Mouse (Mus musculus) midbrain, embryonic 16.5 days (tissue): ENCODE results near the gene Mxd3. TPM values are rescaled to one million over a fixed set of nuclear protein-coding genes. Genes with fewer than 3 reads are reported as not detected.

Source experiments
- ATAC-seq: fragments of 200-750 bp; cut with Nextera tagmentation; 2 replicates; pipeline ENCODE4 v1.8.0; 2017; ENCODE audit warnings: moderate TSS enrichment
- H3K27ac ChIP-seq: fragments of 300-500 bp; sonication (generic); 2 replicates; pipeline ENCODE4 v1.5.1; 2014; ENCODE audit warnings: mild to moderate bottlenecking, low read length, mixed read lengths
- H3K27me3 ChIP-seq: fragments of 300-500 bp; sonication (generic); 2 replicates; pipeline ENCODE4 v1.6.1; 2014; ENCODE audit warnings: low read depth, low read length, mixed read lengths; ENCODE audit not compliant: control insufficient read depth, insufficient read depth
- H3K36me3 ChIP-seq: fragments of 300-500 bp; sonication (generic); 2 replicates; pipeline ENCODE4 v1.6.1; 2014; ENCODE audit warnings: mild to moderate bottlenecking, low read length, moderate library complexity, mixed read lengths; ENCODE audit not compliant: control insufficient read depth, insufficient read depth
- H3K4me1 ChIP-seq: fragments of 300-500 bp; sonication (generic); 2 replicates; pipeline ENCODE4 v1.6.1; 2014; ENCODE audit warnings: mild to moderate bottlenecking, low read length, mixed read lengths; ENCODE audit not compliant: control insufficient read depth, insufficient read depth
- H3K4me2 ChIP-seq: fragments of 300-500 bp; sonication (generic); 2 replicates; pipeline ENCODE4 v1.6.1; 2014; ENCODE audit warnings: mild to moderate bottlenecking, low read length, mixed read lengths
- H3K4me3 ChIP-seq: fragments of 300-500 bp; sonication (generic); 2 replicates; pipeline ENCODE4 v1.5.1; 2014; ENCODE audit warnings: low read depth, mild to moderate bottlenecking, low read length, moderate library complexity, mixed read lengths
- H3K9ac ChIP-seq: fragments of 300-500 bp; sonication (generic); 2 replicates; pipeline ENCODE4 v1.6.1; 2014; ENCODE audit warnings: low read depth, low read length, mixed read lengths
- H3K9me3 ChIP-seq: fragments of 300-500 bp; sonication (generic); replicated peaks from 2 replicates; pipeline ENCODE4 v1.6.1; 2014; ENCODE audit warnings: mild to moderate bottlenecking, low read length, mixed read lengths; ENCODE audit not compliant: control insufficient read depth, poor library complexity, severe bottlenecking
- WGBS: fragments of 180-500 bp; shearing (Covaris S2); extraction: QIAGEN DNeasy Blood & Tissue Kit; methylation state at CpG from one replicate; pipeline ENCODE4 v1.1.7; 2014; 5-methylcytosine and 5-hydroxymethylcytosine counted together
- polyA plus RNA-seq: library from polyadenylated mRNA; unstranded; fragments of >200 nt; fragmentation: Nextera tagmentation; extraction: Ambion mirVana; gene quantifications from 2 replicates; pipeline ENCODE4 v1.2.1, GENCODE M21; 2015

The Mxd3 gene
- 6.9 and 7.9 TPM in 2 replicates for polyA plus RNA-seq

DNA sequence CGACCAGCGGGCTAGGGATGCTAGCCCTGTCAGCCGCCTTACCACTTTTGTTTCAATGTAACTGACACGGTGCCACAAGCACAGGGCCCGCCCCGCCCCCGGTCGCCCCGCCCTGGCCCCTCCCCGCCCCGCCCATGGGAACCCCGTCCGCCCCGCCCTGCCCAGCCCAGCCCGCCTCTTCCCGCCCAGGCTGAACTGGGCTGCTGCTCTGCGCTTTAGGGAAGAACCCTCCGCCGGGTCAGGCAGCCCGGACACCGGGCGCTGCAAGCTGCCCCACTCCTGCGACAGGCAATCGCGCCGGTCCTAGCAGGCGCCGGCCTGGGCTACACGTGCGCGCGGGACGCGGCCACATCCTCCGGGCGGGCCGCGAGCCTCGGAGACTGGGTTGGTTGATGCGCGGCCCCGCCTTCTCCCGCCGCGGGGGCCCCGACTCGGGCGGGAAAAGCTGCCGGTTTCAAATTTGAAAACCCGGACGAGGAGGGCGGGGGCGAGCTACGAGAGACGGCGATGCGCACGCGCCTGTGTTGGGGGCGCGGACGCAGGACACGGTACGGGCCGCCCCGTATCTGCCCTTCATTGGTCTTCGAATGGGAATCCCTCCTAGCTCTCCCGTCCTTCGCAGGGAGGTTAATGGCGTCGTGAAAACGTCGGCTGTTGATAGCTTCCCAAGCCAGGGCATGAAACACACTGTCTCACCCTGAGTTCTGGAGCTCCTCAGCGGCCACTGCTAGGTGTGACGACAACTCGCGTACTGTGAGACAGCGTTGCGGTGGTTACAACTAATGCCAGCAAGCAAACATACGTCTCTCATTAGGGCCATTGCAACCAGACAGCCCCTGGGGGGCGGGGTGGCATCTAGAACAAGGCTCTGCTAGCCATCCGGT is at the start of gene Mxd3:
TSS of gene Mxd3 (minus strand) at position 141 of the 884 bp plus-strand sequence.
- under 1% methylated on average over 77 of the region's 82 CpGs for WGBS
- H3K9me3 ChIP-seq: no peaks in the 10 kb centered on the region
- no peaks in the 10 kb centered on the region for H3K27me3 ChIP-seq

DNA sequence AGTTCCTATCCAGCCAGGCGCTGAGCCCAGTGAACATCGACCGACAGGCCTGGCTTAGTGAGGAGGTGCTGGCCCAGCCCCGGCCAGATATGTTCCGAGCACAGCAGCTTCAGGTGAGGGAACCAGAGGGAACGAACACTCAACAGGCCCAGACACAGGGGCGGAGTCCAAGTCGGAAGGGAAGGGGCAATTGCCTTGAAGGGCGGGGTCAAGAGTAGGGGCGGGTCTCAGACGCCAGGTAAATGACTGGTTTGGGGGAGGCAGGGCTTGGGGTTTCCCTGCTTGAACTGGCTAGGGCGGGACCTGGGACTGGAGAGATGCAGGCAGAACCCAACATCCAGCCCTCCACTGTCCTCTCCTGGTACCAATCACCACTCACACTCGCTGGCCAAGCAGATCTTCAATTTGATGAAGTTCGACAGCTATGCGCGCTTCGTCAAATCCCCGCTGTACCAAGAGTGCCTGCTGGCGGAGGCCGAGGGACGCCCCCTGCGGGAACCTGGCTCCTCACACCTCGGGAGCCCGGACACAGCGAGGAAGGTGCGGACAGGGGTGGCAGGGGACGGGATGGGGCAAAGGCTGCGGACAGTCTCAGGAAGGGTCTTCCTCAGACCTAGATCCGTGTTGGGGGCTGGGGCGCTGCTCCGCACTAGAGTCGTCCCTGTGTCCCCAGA is 49.4 kb upstream of the Mxd3 start:
- peaks cover 34% of the 10 kb centered on the region for H3K27me3 ChIP-seq
- H3K9me3 ChIP-seq: no peaks in the 10 kb centered on the region
- no peaks in the 10 kb centered on the region for H3K4me1 ChIP-seq
- H3K36me3 ChIP-seq: no peaks in the 10 kb centered on the region
- no peak for ATAC-seq
- no peak overlapping the region for H3K4me2 ChIP-seq
- WGBS: 9% methylated on average over 32 of the region's 32 CpGs
- H3K4me3 ChIP-seq: no peak overlapping the region
- H3K27ac ChIP-seq: no peak overlapping the region
- no peak overlapping the region for H3K9ac ChIP-seq

More for the DNA sequence above, at the start of gene Mxd3:
- Histone ChIP-seq H3K4me1 (peaks cover 15% of the 10 kb centered on the region), H3K4me2 (peak within 1 kb of the TSS; percentile 96), H3K27ac (peak within 1 kb of the TSS; percentile 70), H3K36me3 (peaks cover 12% of the 10 kb centered on the region), H3K4me3 (peak within 1 kb of the TSS; percentile 64), H3K9ac (peak within 1 kb of the TSS; percentile 69)
- ATAC-seq: peak; percentile 78

DNA sequence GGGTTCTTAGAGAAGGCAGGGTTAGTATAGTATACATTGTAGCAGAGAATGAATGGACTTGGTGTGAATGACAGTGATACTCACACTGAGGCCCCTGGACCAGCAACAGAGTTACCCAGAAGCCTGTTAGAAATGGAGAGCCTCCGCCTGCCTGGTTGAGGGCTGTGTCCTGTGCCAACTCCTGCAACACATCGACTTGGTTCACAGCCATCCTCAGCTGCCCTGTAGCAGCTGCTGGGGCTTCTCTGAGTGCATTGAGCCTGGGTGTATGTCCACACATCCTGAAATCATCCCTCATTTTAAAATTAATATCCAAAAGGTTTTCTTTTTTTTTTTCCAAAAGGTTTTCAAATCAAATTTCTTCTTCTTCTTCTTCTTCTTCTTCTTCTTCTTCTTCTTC is 46.3 kb upstream of the Mxd3 start:
- ATAC-seq: no peak
- Histone ChIP-seq H3K9ac (no peak overlapping the region), H3K27ac (no peak overlapping the region), H3K4me1 (no peaks in the 10 kb centered on the region), H3K9me3 (no peaks in the 10 kb centered on the region), H3K4me3 (no peak overlapping the region), H3K27me3 (peaks cover 37% of the 10 kb centered on the region), H3K4me2 (no peak overlapping the region), H3K36me3 (no peaks in the 10 kb centered on the region)
- WGBS: 65% methylated on average over 2 of the region's 2 CpGs

DNA sequence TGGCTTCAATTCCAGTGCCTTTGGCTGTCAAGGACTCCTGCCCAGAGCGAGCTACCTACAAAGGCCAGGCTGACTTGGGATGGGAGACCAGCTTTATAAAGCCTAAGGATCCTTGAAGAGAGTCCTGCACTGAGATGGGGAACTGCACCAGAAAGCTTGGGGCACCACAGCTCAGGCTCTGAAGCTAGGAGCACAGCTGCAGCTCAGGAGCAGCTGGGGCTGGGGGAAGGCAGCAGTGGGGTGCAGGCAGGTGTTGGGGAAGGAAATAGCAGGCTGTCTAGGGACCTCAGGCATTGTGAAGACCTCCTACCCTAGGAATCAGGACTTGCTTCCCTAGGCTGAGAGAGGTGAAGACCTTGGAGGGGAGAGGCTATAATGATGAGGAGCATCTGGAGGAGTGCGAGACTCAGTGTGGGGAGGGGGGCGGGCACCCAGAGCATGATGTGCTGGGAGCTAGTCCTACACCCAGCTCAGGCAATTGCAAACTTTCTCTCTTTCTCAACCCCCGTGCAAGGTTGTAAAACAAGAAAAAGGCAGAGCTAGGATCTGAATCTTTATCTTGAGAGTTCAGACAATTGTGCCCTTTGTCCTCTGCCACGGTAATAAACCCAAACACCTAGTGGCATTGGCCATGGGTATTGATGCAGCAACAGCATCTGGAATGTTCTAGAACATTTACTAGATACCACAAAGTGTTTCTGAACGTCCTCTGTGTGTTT is 44.7 kb upstream of the Mxd3 start:
- no peak for ATAC-seq
- H3K4me1 ChIP-seq: no peaks in the 10 kb centered on the region
- peaks cover 23% of the 10 kb centered on the region for H3K27me3 ChIP-seq
- no peak overlapping the region for H3K4me2 ChIP-seq
- H3K9me3 ChIP-seq: no peaks in the 10 kb centered on the region
- WGBS: 69% methylated on average over 6 of the region's 6 CpGs
- H3K4me3 ChIP-seq: no peak overlapping the region
- no peaks in the 10 kb centered on the region for H3K36me3 ChIP-seq
- H3K9ac ChIP-seq: no peak overlapping the region
- no peak overlapping the region for H3K27ac ChIP-seq

DNA sequence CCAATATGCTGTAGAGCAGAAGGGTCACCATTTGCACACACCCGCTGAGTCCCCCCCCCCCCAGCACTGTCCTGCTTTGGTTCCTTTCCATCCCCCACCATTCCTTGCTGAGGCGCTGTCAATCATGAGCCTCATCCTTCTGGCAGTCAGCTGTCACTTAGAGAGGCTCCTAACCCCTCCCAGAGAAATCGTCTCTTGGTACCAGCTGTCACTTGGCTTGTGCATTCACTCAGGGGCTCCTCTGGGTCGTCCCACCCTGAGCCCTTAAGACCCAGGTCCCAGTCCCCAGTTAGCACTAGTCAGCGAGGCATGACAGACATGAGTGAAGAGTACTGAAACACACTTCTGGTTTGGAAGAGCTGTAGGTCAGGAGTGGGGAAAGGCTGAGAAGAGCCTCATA is 42.1 kb upstream of the Mxd3 start:
- no peak overlapping the region for H3K27ac ChIP-seq
- H3K36me3 ChIP-seq: no peaks in the 10 kb centered on the region
- H3K9me3 ChIP-seq: no peaks in the 10 kb centered on the region
- H3K4me2 ChIP-seq: no peak overlapping the region
- 58% methylated on average over 5 of the region's 5 CpGs for WGBS
- no peak overlapping the region for H3K4me3 ChIP-seq
- H3K4me1 ChIP-seq: no peaks in the 10 kb centered on the region
- no peak for ATAC-seq
- H3K27me3 ChIP-seq: peaks cover 7% of the 10 kb centered on the region
- H3K9ac ChIP-seq: no peak overlapping the region

DNA sequence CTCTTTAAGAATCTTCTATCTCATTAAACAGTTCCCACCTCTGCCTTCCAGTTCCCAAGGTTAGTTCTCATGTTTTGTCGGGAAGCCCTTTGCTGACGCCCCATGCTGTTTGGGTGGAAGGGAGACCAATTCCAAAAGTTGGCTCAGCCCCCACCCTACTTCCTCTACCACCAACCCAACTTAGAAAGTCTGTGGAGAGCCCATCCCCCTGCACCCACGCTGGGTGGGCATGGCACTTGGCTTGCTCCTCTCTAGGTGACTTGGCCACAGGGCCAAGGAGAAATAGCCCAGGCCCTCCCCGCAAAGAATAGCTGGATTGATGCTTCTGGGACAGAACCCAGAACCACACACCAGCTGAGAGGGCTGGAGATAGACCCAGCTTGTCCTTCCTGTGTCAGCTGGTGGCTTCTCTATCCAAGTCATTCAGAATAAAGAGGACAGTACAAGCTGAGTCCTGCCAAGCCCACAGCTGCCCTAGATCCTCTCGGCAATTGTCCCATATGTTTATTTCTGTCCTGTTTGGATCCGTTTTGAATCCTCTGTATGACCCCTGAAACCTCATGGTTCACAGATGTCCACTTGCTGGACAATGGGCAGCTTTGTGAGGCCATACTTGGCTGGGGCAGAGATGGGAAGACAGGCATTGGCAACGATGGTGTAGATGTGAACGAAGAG is 41.5 kb upstream of the Mxd3 start:
- H3K27ac ChIP-seq: no peak overlapping the region
- no peak overlapping the region for H3K4me3 ChIP-seq
- H3K9ac ChIP-seq: no peak overlapping the region
- 71% methylated on average over 8 of the region's 8 CpGs for WGBS
- H3K4me1 ChIP-seq: no peaks in the 10 kb centered on the region
- H3K9me3 ChIP-seq: no peaks in the 10 kb centered on the region
- H3K27me3 ChIP-seq: peaks cover 7% of the 10 kb centered on the region
- no peak overlapping the region for H3K4me2 ChIP-seq
- no peak for ATAC-seq
- H3K36me3 ChIP-seq: no peaks in the 10 kb centered on the region

DNA sequence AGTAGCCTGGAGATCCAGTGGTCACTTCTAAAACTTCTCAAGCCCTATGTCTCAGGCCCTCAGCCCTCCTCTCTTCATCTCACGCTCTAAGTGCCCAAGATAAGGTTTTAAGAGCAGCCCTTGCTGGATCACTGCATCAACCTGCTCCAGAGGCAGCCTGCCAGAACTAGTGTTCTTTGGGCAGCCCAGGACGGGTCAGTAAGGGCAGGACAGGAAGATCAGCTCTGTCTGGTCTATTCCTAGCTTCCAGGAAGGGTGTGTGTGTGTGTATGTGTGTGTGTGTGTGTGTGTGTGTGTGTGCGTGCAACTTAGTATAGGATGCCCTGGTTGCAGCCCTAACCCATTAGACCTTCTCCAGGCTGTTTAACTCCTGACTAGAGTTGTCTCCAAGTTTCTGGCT is 40.6 kb upstream of the Mxd3 start:
- no peak for ATAC-seq
- no peak overlapping the region for H3K27ac ChIP-seq
- H3K4me2 ChIP-seq: no peak overlapping the region
- no peak overlapping the region for H3K4me3 ChIP-seq
- WGBS: 70% methylated on average over 3 of the region's 3 CpGs
- no peaks in the 10 kb centered on the region for H3K9me3 ChIP-seq
- no peaks in the 10 kb centered on the region for H3K4me1 ChIP-seq
- peaks cover 7% of the 10 kb centered on the region for H3K27me3 ChIP-seq
- no peaks in the 10 kb centered on the region for H3K36me3 ChIP-seq
- H3K9ac ChIP-seq: no peak overlapping the region

DNA sequence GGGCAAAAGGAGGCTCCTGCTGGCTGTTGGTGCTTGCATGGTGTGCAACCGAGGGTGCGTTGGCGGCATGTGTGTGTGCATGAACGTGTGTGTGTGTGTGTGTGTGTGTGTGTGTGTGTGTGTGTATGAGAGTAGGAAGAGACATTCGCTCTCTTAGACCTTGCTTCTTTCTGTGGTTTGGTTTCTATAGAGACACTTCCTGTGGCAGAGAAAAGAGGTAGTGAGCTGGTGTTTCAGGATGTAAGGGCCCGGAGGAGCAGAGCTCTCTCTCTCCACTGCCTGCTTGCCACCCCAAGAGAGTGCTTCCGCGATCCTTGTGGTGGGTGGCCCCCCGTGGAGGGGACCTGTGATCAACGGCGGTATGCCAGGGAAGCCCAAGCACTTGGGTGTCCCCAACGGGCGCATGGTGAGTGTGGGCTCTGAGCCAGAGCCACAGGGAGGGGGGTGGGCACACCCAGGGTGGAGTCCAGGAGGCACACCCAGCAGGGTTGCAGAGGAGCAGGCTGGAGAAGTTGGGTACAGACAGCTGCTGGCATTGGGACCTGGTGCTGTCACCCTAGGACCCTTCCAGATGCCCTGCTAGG is 40.0 kb upstream of the Mxd3 start, which contains the start of gene Rgs14:
TSS of gene Rgs14 (plus strand) at position 202 of the 584 bp plus-strand sequence.
- WGBS: 62% methylated on average over 13 of the region's 13 CpGs
- Histone ChIP-seq H3K36me3 (no peaks in the 10 kb centered on the region), H3K4me3 (no peak within 1 kb of the TSS), H3K27me3 (peaks cover 7% of the 10 kb centered on the region), H3K4me1 (no peaks in the 10 kb centered on the region), H3K27ac (no peak within 1 kb of the TSS), H3K9me3 (no peaks in the 10 kb centered on the region), H3K4me2 (no peak within 1 kb of the TSS), H3K9ac (no peak within 1 kb of the TSS)
- no peak for ATAC-seq
